Mouse (Mus musculus) intestine, embryonic 16.5 days (tissue): ENCODE measurements at regions not wholly inside any gene's neighbourhood (a gene's known extent, or its start where the extent isn't known, plus 50 kb on each side); places are given as distances from the start of the nearest gene placed in this dataset.
A peak's percentile ranks its signal among the peaks of the same experiment; 100 is the strongest.

Experiments
- ATAC-seq: fragments of 200-750 bp; cut with Nextera tagmentation; 2 replicates; pipeline ENCODE4 v1.8.0; 2017; ENCODE audit warnings: moderate TSS enrichment, moderate library complexity
- H3K27ac ChIP-seq: fragments of 300-500 bp; sonication (generic); 2 replicates; pipeline ENCODE4 v1.5.1; 2014; ENCODE audit warnings: mild to moderate bottlenecking, low read length
- H3K27me3 ChIP-seq: fragments of 300-500 bp; sonication (generic); replicated peaks from 2 replicates; pipeline ENCODE4 v1.6.1; 2014; ENCODE audit warnings: low read length, control low read depth, mixed read lengths; ENCODE audit not compliant: control insufficient read depth, insufficient read depth
- H3K36me3 ChIP-seq: fragments of 300-500 bp; sonication (generic); 2 replicates; pipeline ENCODE4 v1.6.1; 2014; ENCODE audit warnings: low read length, control low read depth; ENCODE audit not compliant: control insufficient read depth, insufficient read depth
- H3K4me1 ChIP-seq: fragments of 300-500 bp; sonication (generic); 2 replicates; pipeline ENCODE4 v1.6.1; 2014; ENCODE audit warnings: low read length, control low read depth, mixed read lengths; ENCODE audit not compliant: control insufficient read depth, insufficient read depth
- H3K4me2 ChIP-seq: fragments of 300-500 bp; sonication (generic); 2 replicates; pipeline ENCODE4 v1.6.1; 2014; ENCODE audit warnings: low read depth, low read length, control low read depth
- H3K4me3 ChIP-seq: fragments of 300-500 bp; sonication (generic); 2 replicates; pipeline ENCODE4 v1.5.1; 2014; ENCODE audit warnings: mild to moderate bottlenecking, low read length
- H3K9ac ChIP-seq: fragments of 300-500 bp; sonication (generic); 2 replicates; pipeline ENCODE4 v1.6.1; 2014; ENCODE audit warnings: low read depth, low read length
- H3K9me3 ChIP-seq: fragments of 300-500 bp; sonication (generic); 2 replicates; pipeline ENCODE4 v1.6.1; 2016; ENCODE audit warnings: low read length, control low read depth; ENCODE audit not compliant: control insufficient read depth
- WGBS: fragments of 180-500 bp; shearing (Covaris S2); extraction: QIAGEN DNeasy Blood & Tissue Kit; methylation state at CpG from one replicate; pipeline ENCODE4 v1.1.7; 2014; 5-methylcytosine and 5-hydroxymethylcytosine counted together

GRCm38 (mm10) chr19:16049646-16050045, 64.9 kb upstream of the Cep78 start:
- H3K27ac ChIP-seq: no peak overlapping the region
- no peaks in the 10 kb centered on the region for H3K4me1 ChIP-seq
- H3K36me3 ChIP-seq: no peaks in the 10 kb centered on the region
- H3K9ac ChIP-seq: no peak overlapping the region
- peak overlapping the region; percentile 61 for H3K4me2 ChIP-seq
- H3K4me3 ChIP-seq: peak overlapping the region; percentile 43
- WGBS: 19% methylated on average over 3 of the region's 3 CpGs
- no peaks in the 10 kb centered on the region for H3K9me3 ChIP-seq
- no peak for ATAC-seq
- no peaks in the 10 kb centered on the region for H3K27me3 ChIP-seq

- WGBS: 77% methylated on average over 7 of the region's 7 CpGs
- no peak overlapping the region for H3K27ac ChIP-seq
- H3K4me1 ChIP-seq: no peaks in the 10 kb centered on the region
- no peak overlapping the region for H3K9ac ChIP-seq
- no peak overlapping the region for H3K4me3 ChIP-seq
- no peaks in the 10 kb centered on the region for H3K9me3 ChIP-seq
- no peaks in the 10 kb centered on the region for H3K27me3 ChIP-seq
- no peak overlapping the region for H3K4me2 ChIP-seq
- no peaks in the 10 kb centered on the region for H3K36me3 ChIP-seq
- no peak for ATAC-seq
Measured at GRCm38 (mm10) chr19:16046977-16047376, 62.2 kb upstream of the Cep78 start.

- H3K4me1 ChIP-seq: no peaks in the 10 kb centered on the region
- H3K4me3 ChIP-seq: no peak overlapping the region
- H3K9ac ChIP-seq: no peak overlapping the region
- no peaks in the 10 kb centered on the region for H3K27me3 ChIP-seq
- ATAC-seq: no peak
- H3K4me2 ChIP-seq: no peak overlapping the region
- H3K36me3 ChIP-seq: no peaks in the 10 kb centered on the region
- H3K9me3 ChIP-seq: no peaks in the 10 kb centered on the region
- 60% methylated on average over 3 of the region's 3 CpGs for WGBS
- no peak overlapping the region for H3K27ac ChIP-seq
Measured at GRCm38 (mm10) chr19:16045261-16045660, 60.5 kb upstream of the Cep78 start.

- ATAC-seq: no peak
- H3K9me3 ChIP-seq: no peaks in the 10 kb centered on the region
- 79% methylated on average over 5 of the region's 5 CpGs for WGBS
- no peak overlapping the region for H3K4me2 ChIP-seq
- H3K9ac ChIP-seq: no peak overlapping the region
- H3K4me1 ChIP-seq: no peaks in the 10 kb centered on the region
- no peaks in the 10 kb centered on the region for H3K27me3 ChIP-seq
- H3K4me3 ChIP-seq: no peak overlapping the region
- H3K27ac ChIP-seq: no peak overlapping the region
- no peaks in the 10 kb centered on the region for H3K36me3 ChIP-seq
Measured at GRCm38 (mm10) chr19:16044169-16044568, 59.4 kb upstream of the Cep78 start.

- ATAC-seq: no peak
- no peaks in the 10 kb centered on the region for H3K4me1 ChIP-seq
- no peak overlapping the region for H3K9ac ChIP-seq
- H3K4me3 ChIP-seq: no peak overlapping the region
- no peak overlapping the region for H3K4me2 ChIP-seq
- no peaks in the 10 kb centered on the region for H3K27me3 ChIP-seq
- no peak overlapping the region for H3K27ac ChIP-seq
- H3K9me3 ChIP-seq: no peaks in the 10 kb centered on the region
- H3K36me3 ChIP-seq: no peaks in the 10 kb centered on the region
- WGBS: 88% methylated on average over 7 of the region's 7 CpGs
Measured at GRCm38 (mm10) chr19:16043007-16043406, 58.2 kb upstream of the Cep78 start.

GRCm38 (mm10) chr19:16041891-16042290, 57.1 kb upstream of the Cep78 start:
- no peak overlapping the region for H3K9ac ChIP-seq
- ATAC-seq: no peak
- no peaks in the 10 kb centered on the region for H3K4me1 ChIP-seq
- no peaks in the 10 kb centered on the region for H3K27me3 ChIP-seq
- no peak overlapping the region for H3K4me3 ChIP-seq
- H3K4me2 ChIP-seq: no peak overlapping the region
- no peak overlapping the region for H3K27ac ChIP-seq
- 83% methylated on average over 5 of the region's 5 CpGs for WGBS
- H3K36me3 ChIP-seq: no peaks in the 10 kb centered on the region
- no peaks in the 10 kb centered on the region for H3K9me3 ChIP-seq

- Histone ChIP-seq H3K4me2 (no peak overlapping the region), H3K4me3 (no peak overlapping the region)
- WGBS: 77% methylated on average over 12 of the region's 12 CpGs
Measured at GRCm38 (mm10) chr19:16037806-16038205, 53.0 kb upstream of the Cep78 start.

More at GRCm38 (mm10) chr19:16037806-16038205, 53.0 kb upstream of the Cep78 start:
- Histone ChIP-seq H3K36me3 (no peaks in the 10 kb centered on the region), H3K27me3 (no peaks in the 10 kb centered on the region), H3K27ac (no peak overlapping the region), H3K9ac (no peak overlapping the region), H3K4me1 (no peaks in the 10 kb centered on the region), H3K9me3 (no peaks in the 10 kb centered on the region)
- ATAC-seq: no peak
